36 mouse cellular contexts compared by ENCODE assay signal in the genomic region with DNA sequence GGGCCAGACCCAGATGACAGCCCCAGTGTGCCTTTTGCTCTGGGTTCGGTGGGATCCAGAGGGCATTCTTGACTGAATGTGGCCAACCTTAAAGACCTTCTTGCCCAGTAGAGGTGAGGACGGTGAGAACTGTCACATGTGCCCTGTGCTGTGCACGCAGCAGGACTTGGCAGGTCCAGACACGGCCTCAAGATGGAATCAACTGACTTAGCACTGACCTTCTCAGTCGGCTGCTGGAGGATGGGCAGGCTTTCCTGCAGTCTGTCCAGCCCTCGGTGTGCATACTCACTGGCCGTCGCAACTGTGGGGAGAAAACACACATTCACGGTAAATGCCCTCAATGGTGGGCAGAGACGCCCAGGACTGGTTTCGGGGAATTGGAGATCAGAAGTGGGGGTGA. TPM values are rescaled to one million over a fixed set of nuclear protein-coding genes. Genes with fewer than 3 reads are reported as not detected.
"Had no signal": no experiment of that assay in that cellular context is flagged by ENCODE, and none has a peak within 500 bp of the region (broad histone marks: within the 10 kb centered on the region; RNA-seq: fewer than 3 reads in every experiment).

No protein-coding gene starts in this region.

- H3K4me2 ChIP-seq: heart, embryonic 12.5 days; hindbrain, embryonic 12.5 days; hindbrain, embryonic 15.5 days; limb, embryonic 13.5 days; limb, embryonic 15.5 days; liver, embryonic 12.5 days had no signal

- DNase-seq: forebrain, postnatal 0 days; gastrocnemius, postnatal 14 days; heart, adult 18-20 months; heart, postnatal 10 days; heart, postnatal 4 days; kidney, adult 18-20 months; kidney, adult 8-10 months; kidney, postnatal 10 days; kidney, postnatal 4 days; layer of hippocampus, postnatal 36 days; left cerebral cortex, postnatal 4 days had no signal

- H3K9me3 ChIP-seq: heart, embryonic 10.5 days; heart, embryonic 12.5 days; hindbrain, embryonic 10.5 days; hindbrain, embryonic 12.5 days; hindbrain, embryonic 15.5 days; limb, embryonic 13.5 days; limb, embryonic 15.5 days; liver, embryonic 12.5 days had no signal

- H3K4me3 ChIP-seq: heart, embryonic 10.5 days; heart, embryonic 12.5 days; hindbrain, embryonic 10.5 days; hindbrain, embryonic 12.5 days; hindbrain, embryonic 15.5 days; layer of hippocampus, adult 2 months; limb, embryonic 13.5 days; limb, embryonic 15.5 days; liver, embryonic 12.5 days had no signal

- H3K27ac ChIP-seq: heart, embryonic 10.5 days; hindbrain, embryonic 12.5 days; hindbrain, embryonic 15.5 days; hindbrain, postnatal 0 days; layer of hippocampus, adult 2 months; limb, embryonic 13.5 days; limb, embryonic 15.5 days; liver, embryonic 14.5 days had no signal

- ATAC-seq: forebrain, postnatal 0 days; hindbrain, postnatal 0 days; liver, embryonic 12.5 days had no signal

- H3K36me3 ChIP-seq: hindbrain, embryonic 15.5 days had no signal

- H3K9ac ChIP-seq: forebrain, postnatal 0 days; heart, embryonic 12.5 days; hindbrain, embryonic 12.5 days; hindbrain, embryonic 15.5 days; limb, embryonic 13.5 days; limb, embryonic 15.5 days; liver, embryonic 12.5 days; liver, embryonic 14.5 days had no signal

- H3K27me3 ChIP-seq: heart, embryonic 12.5 days; hindbrain, embryonic 12.5 days; hindbrain, embryonic 15.5 days; limb, embryonic 13.5 days; limb, embryonic 15.5 days; liver, embryonic 12.5 days had no signal

RNA-seq across cellular contexts. Expression of a gene that starts 14.1 kb away (rescaled TPM):
- total RNA-seq: forebrain, postnatal 0 days; gastrocnemius, postnatal 14 days; gastrocnemius, postnatal 4 days; granulocyte monocyte progenitor cell, adult 5-6 weeks; heart, adult 18-20 months; heart, postnatal 10 days; heart, postnatal 25 days; heart, postnatal 4 days; hindbrain, postnatal 0 days; layer of hippocampus, adult 2 months; layer of hippocampus, postnatal 14 days; layer of hippocampus, postnatal 36 days; left cerebral cortex, adult 18-20 months; left cerebral cortex, adult 8-10 months; left cerebral cortex, postnatal 10 days; left cerebral cortex, postnatal 25 days; left cerebral cortex, postnatal 4 days; liver, adult 2 months had no signal
- polyA plus RNA-seq: forebrain, postnatal 0 days; heart, embryonic 10.5 days; heart, embryonic 12.5 days; heart, embryonic 14.5 days; hindbrain, embryonic 10.5 days; hindbrain, embryonic 12.5 days; hindbrain, embryonic 15.5 days; hindbrain, postnatal 0 days; intestine, embryonic 14.5 days; kidney, embryonic 14.5 days; kidney, embryonic 16.5 days; limb, embryonic 11.5 days; limb, embryonic 13.5 days; limb, embryonic 15.5 days; liver, adult 2 months; liver, embryonic 12.5 days; liver, embryonic 14.5 days had no signal
